Mouse (Mus musculus): ENCODE measurements around the gene Xxylt1. TPM values are rescaled to one million over a fixed set of nuclear protein-coding genes. Genes with fewer than 3 reads are reported as not detected.

Gene Xxylt1
- total RNA-seq, 1 experiment, result 22.6 TPM

DNA sequence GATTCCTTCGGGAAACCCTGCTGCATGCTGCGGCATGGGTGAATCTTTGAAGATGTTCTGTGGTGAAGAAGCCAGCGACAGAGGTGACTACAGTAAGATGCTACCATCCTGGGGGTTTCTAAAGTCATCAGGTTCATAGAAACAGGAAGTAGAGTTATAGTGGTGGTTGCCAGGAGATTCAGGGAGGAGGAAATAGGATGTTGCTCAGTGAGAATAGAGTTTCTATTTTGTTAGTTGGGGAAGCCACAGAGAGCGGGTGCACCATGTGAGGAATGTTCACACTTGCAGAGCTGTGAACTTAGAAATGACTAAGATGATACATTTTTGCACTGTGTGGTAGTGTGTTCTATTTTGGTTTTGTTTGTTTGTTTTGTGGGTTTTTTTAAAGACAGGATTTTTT, 133.0 kb downstream of the Xxylt1 start:
- H3K4me1 ChIP-seq (ENCODE audit: control insufficient read depth in 2 of 2, insufficient read depth in 2 of 2, low read length in 2 of 2, poor library complexity in 1 of 2), result peaks cover 0 to 2% of the 10 kb centered on the region in 2 experiments; a peak in 1 of 4 replicates
- no peaks in the 10 kb centered on the region for H3K9me3 ChIP-seq (ENCODE audit: control insufficient read depth, insufficient read depth, low read depth, low read length)
- no peak overlapping the region for H3K4me3 ChIP-seq (ENCODE audit: insufficient read depth in 1 of 2, low read depth in 1 of 2, low read length in 2 of 2, poor library complexity in 1 of 2, severe bottlenecking in 1 of 2)
- no peaks in the 10 kb centered on the region for H3K36me3 ChIP-seq (ENCODE audit: control insufficient read depth, insufficient read depth, low read length, poor library complexity, severe bottlenecking)
- no peak for DNase-seq (ENCODE audit: low read depth, low spot score)
- TF ChIP-seq CHD2 (IDR thresholded peaks at IDR 0.05; ENCODE audit: low read depth, low read length) (no peak), HCFC1 (IDR thresholded peaks at IDR 0.05; ENCODE audit: borderline replicate concordance, insufficient read depth, low read length) (no peak), ZNF384 (IDR thresholded peaks at IDR 0.05; ENCODE audit: low read depth, low read length) (no peak), MAFK (IDR thresholded peaks at IDR 0.05; ENCODE audit: insufficient read depth, low read depth, low read length) (no peak), ZC3H11A (IDR thresholded peaks at IDR 0.05; ENCODE audit: borderline replicate concordance, low read depth, low read length) (no peak)
- no peak overlapping the region for H3K27ac ChIP-seq (ENCODE audit: insufficient read depth, low read depth, low read length, poor library complexity, severe bottlenecking)
- in situ Hi-C loops (cut with MboI; ENCODE audit: low sequenced_read_pairs in 2 of 2, unreplicated experiment in 2 of 2), result no loop called here
- H3K9ac ChIP-seq (ENCODE audit: insufficient read depth, low read depth, low read length, poor library complexity, severe bottlenecking), result no peak overlapping the region

DNA sequence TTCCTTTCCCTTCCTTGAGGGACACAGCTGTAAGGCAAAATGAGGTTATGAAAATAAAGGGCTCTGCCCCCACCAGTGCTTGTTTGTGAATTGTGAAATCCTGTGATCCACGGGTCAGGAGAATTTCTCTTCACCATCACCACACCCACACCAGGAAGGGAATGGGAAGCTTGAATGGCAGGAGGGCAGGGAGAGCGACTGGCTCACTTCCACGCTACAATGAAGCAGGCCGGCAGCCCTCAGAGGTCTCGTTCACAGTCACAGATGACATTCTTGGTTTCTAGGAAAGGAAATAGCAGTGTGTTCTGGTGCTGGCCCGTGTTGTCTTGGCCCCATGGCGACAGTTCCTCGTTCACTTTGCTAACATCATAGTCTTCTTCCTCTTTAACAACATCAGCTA, 136.3 kb downstream of the Xxylt1 start:
- no peaks in the 10 kb centered on the region for H3K36me3 ChIP-seq (ENCODE audit: control insufficient read depth, insufficient read depth, low read length, poor library complexity, severe bottlenecking)
- no peak overlapping the region for H3K9ac ChIP-seq (ENCODE audit: insufficient read depth, low read depth, low read length, poor library complexity, severe bottlenecking)
- DNase-seq (ENCODE audit: low read depth, low spot score), result no peak
- in situ Hi-C loops (cut with MboI; ENCODE audit: low sequenced_read_pairs in 2 of 2, unreplicated experiment in 2 of 2), result no loop called here
- no peak overlapping the region for H3K27ac ChIP-seq (ENCODE audit: insufficient read depth, low read depth, low read length, poor library complexity, severe bottlenecking)
- H3K9me3 ChIP-seq (ENCODE audit: control insufficient read depth, insufficient read depth, low read depth, low read length), result no peaks in the 10 kb centered on the region
- H3K4me1 ChIP-seq (ENCODE audit: control insufficient read depth in 2 of 2, insufficient read depth in 2 of 2, low read length in 2 of 2, poor library complexity in 1 of 2), result peaks cover 0 to 2% of the 10 kb centered on the region in 2 experiments; a peak in 2 of 4 replicates
- no peak overlapping the region for H3K4me3 ChIP-seq (ENCODE audit: insufficient read depth in 1 of 2, low read depth in 1 of 2, low read length in 2 of 2, poor library complexity in 1 of 2, severe bottlenecking in 1 of 2)
- no peak for TF ChIP-seq CHD2 (IDR thresholded peaks at IDR 0.05; ENCODE audit: low read depth, low read length)
- no peak for TF ChIP-seq ZNF384 (IDR thresholded peaks at IDR 0.05; ENCODE audit: low read depth, low read length)
- no peak for TF ChIP-seq MAFK (IDR thresholded peaks at IDR 0.05; ENCODE audit: insufficient read depth, low read depth, low read length)
- TF ChIP-seq HCFC1 (IDR thresholded peaks at IDR 0.05; ENCODE audit: borderline replicate concordance, insufficient read depth, low read length), result no peak
- no peak for TF ChIP-seq ZC3H11A (IDR thresholded peaks at IDR 0.05; ENCODE audit: borderline replicate concordance, low read depth, low read length)

DNA sequence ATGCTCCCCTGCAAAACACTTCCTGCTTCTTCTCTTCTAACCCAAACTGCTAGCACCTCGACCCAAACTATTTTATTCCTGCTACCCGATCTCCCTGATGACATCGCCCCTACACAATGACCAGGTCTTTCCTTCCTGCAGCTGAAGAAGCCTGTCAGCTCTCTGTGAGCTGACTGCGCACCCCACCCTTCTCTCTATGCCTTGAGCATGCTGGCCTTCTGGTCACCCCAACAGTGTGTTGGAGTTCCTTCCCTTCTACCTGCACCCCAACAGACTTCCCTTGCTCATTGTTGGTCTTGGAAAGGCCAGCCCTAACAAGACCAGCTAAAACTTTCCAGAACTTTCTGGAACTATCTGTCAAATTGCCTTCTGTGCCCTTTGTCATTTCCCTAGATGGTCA, 137.3 kb downstream of the Xxylt1 start:
- in situ Hi-C loops (cut with MboI; ENCODE audit: low sequenced_read_pairs in 2 of 2, unreplicated experiment in 2 of 2), result no loop called here
- no peak overlapping the region for H3K9ac ChIP-seq (ENCODE audit: insufficient read depth, low read depth, low read length, poor library complexity, severe bottlenecking)
- H3K4me3 ChIP-seq (ENCODE audit: insufficient read depth in 1 of 2, low read depth in 1 of 2, low read length in 2 of 2, poor library complexity in 1 of 2, severe bottlenecking in 1 of 2), result no peak overlapping the region
- DNase-seq (ENCODE audit: low read depth, low spot score), result no peak
- no peak for TF ChIP-seq ZNF384 (IDR thresholded peaks at IDR 0.05; ENCODE audit: low read depth, low read length)
- TF ChIP-seq HCFC1 (IDR thresholded peaks at IDR 0.05; ENCODE audit: borderline replicate concordance, insufficient read depth, low read length), result no peak
- TF ChIP-seq MAFK (IDR thresholded peaks at IDR 0.05; ENCODE audit: insufficient read depth, low read depth, low read length), result no peak
- no peak for TF ChIP-seq ZC3H11A (IDR thresholded peaks at IDR 0.05; ENCODE audit: borderline replicate concordance, low read depth, low read length)
- TF ChIP-seq CHD2 (IDR thresholded peaks at IDR 0.05; ENCODE audit: low read depth, low read length), result no peak
- no peak overlapping the region for H3K27ac ChIP-seq (ENCODE audit: insufficient read depth, low read depth, low read length, poor library complexity, severe bottlenecking)
- no peaks in the 10 kb centered on the region for H3K9me3 ChIP-seq (ENCODE audit: control insufficient read depth, insufficient read depth, low read depth, low read length)
- H3K4me1 ChIP-seq (ENCODE audit: control insufficient read depth in 2 of 2, insufficient read depth in 2 of 2, low read length in 2 of 2, poor library complexity in 1 of 2), result peaks cover 7 to 8% of the 10 kb centered on the region in 2 experiments
- no peaks in the 10 kb centered on the region for H3K36me3 ChIP-seq (ENCODE audit: control insufficient read depth, insufficient read depth, low read length, poor library complexity, severe bottlenecking)

DNA sequence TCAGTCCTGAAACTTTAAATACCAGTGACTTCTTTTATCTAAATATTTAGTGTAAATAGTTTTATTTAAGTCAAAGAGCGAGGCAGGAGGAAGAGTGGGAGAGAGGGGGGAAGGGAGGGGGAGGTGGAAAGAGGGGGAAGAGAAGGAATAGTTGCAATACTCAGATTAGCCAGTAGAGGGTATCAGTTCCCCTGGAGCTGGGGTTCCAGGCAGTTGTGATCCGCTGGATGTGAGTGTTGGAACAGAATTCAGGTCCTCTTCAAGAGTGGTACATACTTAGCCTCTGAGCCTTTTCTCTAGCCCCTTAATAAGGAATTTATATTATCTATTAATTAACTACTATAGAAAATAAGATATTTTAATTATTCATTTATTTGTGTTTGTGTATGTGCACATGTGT, 140.5 kb downstream of the Xxylt1 start:
- Histone ChIP-seq H3K36me3 (ENCODE audit: control insufficient read depth, insufficient read depth, low read length, poor library complexity, severe bottlenecking) (no peaks in the 10 kb centered on the region), H3K4me1 (ENCODE audit: control insufficient read depth in 2 of 2, insufficient read depth in 2 of 2, low read length in 2 of 2, poor library complexity in 1 of 2) (peaks cover 13 to 30% of the 10 kb centered on the region in 2 experiments), H3K9me3 (ENCODE audit: control insufficient read depth, insufficient read depth, low read depth, low read length) (no peaks in the 10 kb centered on the region), H3K4me3 (ENCODE audit: insufficient read depth in 1 of 2, low read depth in 1 of 2, low read length in 2 of 2, poor library complexity in 1 of 2, severe bottlenecking in 1 of 2) (no peak overlapping the region), H3K27ac (ENCODE audit: insufficient read depth, low read depth, low read length, poor library complexity, severe bottlenecking) (no peak overlapping the region), H3K9ac (ENCODE audit: insufficient read depth, low read depth, low read length, poor library complexity, severe bottlenecking) (no peak overlapping the region)
- TF ChIP-seq HCFC1 (IDR thresholded peaks at IDR 0.05; ENCODE audit: borderline replicate concordance, insufficient read depth, low read length), result no peak
- no peak for TF ChIP-seq MAFK (IDR thresholded peaks at IDR 0.05; ENCODE audit: insufficient read depth, low read depth, low read length)
- TF ChIP-seq ZC3H11A (IDR thresholded peaks at IDR 0.05; ENCODE audit: borderline replicate concordance, low read depth, low read length), result 0 out of 2 replicates have a peak, but pooled peaks have one; percentile 48
- no peak for TF ChIP-seq CHD2 (IDR thresholded peaks at IDR 0.05; ENCODE audit: low read depth, low read length)
- no peak for TF ChIP-seq ZNF384 (IDR thresholded peaks at IDR 0.05; ENCODE audit: low read depth, low read length)
- peak; percentile 62 for DNase-seq (ENCODE audit: low read depth, low spot score)
- in situ Hi-C loops (cut with MboI; ENCODE audit: low sequenced_read_pairs in 2 of 2, unreplicated experiment in 2 of 2), result no loop called here

DNA sequence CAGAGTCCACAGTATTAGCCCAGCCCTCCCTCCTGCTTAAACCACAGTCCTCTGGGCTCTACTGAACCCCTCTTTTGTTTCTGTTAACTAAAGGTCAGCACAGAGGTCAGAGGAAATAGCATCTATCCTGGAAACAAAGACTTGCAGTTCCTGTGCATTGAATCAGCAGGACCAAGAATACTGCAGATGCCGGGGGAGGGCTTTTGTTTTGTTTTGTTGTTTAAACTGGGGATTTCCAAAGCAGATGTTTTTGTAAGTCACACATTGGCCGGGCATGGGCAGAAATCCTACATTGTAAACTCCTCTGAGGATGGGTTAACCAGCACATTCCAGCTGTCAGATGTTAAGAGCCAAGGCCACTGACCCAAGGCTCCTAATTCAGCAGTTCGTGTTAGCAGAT, 141.3 kb downstream of the Xxylt1 start:
- TF ChIP-seq MAFK (IDR thresholded peaks at IDR 0.05; ENCODE audit: insufficient read depth, low read depth, low read length), result peak; percentile 49
- TF ChIP-seq CHD2 (IDR thresholded peaks at IDR 0.05; ENCODE audit: low read depth, low read length), result peak; percentile 76; the same call in 1 of the 2 replicates
- no peak; the same call in 1 of the 2 replicates for TF ChIP-seq ZC3H11A (IDR thresholded peaks at IDR 0.05; ENCODE audit: borderline replicate concordance, low read depth, low read length)
- TF ChIP-seq HCFC1 (IDR thresholded peaks at IDR 0.05; ENCODE audit: borderline replicate concordance, insufficient read depth, low read length), result no peak
- TF ChIP-seq ZNF384 (IDR thresholded peaks at IDR 0.05; ENCODE audit: low read depth, low read length), result no peak
- peak; percentile 79 for DNase-seq (ENCODE audit: low read depth, low spot score)
- Histone ChIP-seq H3K36me3 (ENCODE audit: control insufficient read depth, insufficient read depth, low read length, poor library complexity, severe bottlenecking) (no peaks in the 10 kb centered on the region), H3K9me3 (ENCODE audit: control insufficient read depth, insufficient read depth, low read depth, low read length) (no peaks in the 10 kb centered on the region), H3K4me1 (ENCODE audit: control insufficient read depth in 2 of 2, insufficient read depth in 2 of 2, low read length in 2 of 2, poor library complexity in 1 of 2) (peaks cover 16 to 34% of the 10 kb centered on the region in 2 experiments), H3K9ac (ENCODE audit: insufficient read depth, low read depth, low read length, poor library complexity, severe bottlenecking) (no peak overlapping the region), H3K27ac (ENCODE audit: insufficient read depth, low read depth, low read length, poor library complexity, severe bottlenecking) (peak overlapping the region; percentile 93), H3K4me3 (ENCODE audit: insufficient read depth in 1 of 2, low read depth in 1 of 2, low read length in 2 of 2, poor library complexity in 1 of 2, severe bottlenecking in 1 of 2) (peak overlapping the region in 1 of 2 experiments; percentile 20; a peak in 1 of 4 replicates)
- in situ Hi-C loops (cut with MboI; ENCODE audit: low sequenced_read_pairs in 2 of 2, unreplicated experiment in 2 of 2), result no loop called here
